Mouse (Mus musculus) central nervous system, embryonic 18 days (tissue): ENCODE results near the gene 1810009J06Rik. TPM values are rescaled to one million over a fixed set of nuclear protein-coding genes. Genes with fewer than 3 reads are reported as not detected.

Experiments
- polyA plus RNA-seq: library from polyadenylated mRNA; depleted of rRNA; stranded (reverse); fragments of >200 nt; gene quantifications from 2 replicates; pipeline ENCODE4 v1.2.3, GENCODE M21; 2012; rRNA removed

1810009J06Rik gene
- not detected in 2 replicates for polyA plus RNA-seq

DNA sequence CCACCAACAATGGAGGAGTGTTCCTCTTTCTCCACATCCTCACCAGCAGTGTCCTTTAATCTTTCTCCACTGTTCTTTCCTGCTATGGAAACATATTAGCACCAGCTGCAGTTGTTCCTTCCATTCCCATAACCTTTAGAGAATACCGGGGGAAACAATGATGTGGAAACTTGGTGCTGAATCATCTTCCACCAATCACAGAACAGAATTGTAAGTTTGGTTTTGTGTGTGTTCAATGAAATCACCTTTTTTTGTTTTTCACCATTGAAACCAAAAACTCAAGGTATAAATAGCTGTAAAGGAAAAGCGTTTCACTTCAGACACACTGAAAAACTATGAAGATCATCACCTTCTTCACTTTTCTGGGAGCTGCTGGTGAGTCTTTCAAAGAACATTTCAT lies at the start of gene 1810009J06Rik:
Gene 1810009J06Rik (plus strand): TSS at position 301 of the 400 bp plus-strand sequence.

DNA sequence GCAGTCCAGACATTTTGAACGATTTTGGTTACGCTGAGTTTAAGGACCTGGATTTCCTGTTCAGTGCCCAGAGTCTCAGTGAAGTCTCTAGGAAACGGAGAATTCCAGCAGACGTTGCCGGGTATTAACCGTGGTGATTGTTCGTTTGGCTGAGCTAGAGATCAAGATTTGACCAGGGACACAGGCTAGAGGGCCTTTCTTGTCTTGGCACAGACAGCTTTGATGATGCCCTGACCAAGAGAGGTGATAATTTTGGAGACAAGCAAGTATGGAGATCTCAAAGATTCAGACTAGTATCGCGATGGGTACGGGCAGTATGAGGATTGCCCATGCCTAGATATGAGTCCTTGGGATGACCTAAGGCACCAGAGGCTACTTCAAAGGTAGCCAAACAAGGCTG lies 24.1 kb upstream of the 1810009J06Rik start, which contains the start of gene 1700074P13Rik:
Gene 1700074P13Rik (minus strand): TSS at position 101 of the 400 bp plus-strand sequence.

DNA sequence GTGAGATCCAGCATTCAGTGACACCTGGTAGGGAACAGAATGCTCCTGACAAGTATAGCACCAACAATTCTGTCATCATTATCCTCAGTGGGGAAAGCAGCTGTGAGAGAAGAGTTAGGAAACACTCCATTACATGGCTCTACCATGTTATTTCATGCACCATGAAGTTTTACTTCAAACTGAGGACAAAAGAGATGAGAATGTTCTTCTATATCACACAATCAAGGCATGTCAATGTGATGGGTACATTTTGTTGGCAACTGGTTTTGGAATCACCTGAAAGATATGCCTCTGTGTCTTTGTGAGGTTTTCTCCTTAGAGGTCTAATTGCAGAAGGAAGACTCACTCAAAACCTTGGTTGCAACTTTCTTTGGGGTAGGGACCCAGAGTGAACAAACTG lies 12.8 kb upstream of the 1810009J06Rik start, which contains the start of gene Gm4744:
Gene Gm4744 (minus strand): TSS at position 101 of the 400 bp plus-strand sequence.

DNA sequence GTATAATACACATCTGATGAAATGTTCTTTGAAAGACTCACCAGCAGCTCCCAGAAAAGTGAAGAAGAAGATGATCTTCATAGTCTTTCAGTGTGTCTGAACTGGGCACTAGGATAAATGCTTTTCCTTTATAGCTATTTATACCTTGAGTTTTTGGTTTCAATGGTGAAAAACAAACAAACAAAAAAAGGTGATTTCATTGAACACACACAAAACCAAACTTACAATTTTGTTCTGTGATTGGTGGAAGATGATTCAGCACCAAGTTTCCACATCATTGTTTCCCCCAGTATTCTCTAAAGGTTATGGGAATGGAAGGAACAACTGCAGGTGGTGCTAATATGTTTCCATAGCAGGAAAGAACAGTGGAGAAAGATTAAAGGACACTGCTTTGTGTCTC lies 34.8 kb downstream of the 1810009J06Rik start, which contains the start of gene Gm2663:
Gene Gm2663 (minus strand): TSS at position 101 of the 400 bp plus-strand sequence.

Other genes with a start within 250 kb of the 1810009J06Rik start
- not detected in 2 replicates for gene Moxd2, start 77.3 kb upstream of the 1810009J06Rik start, polyA plus RNA-seq
- not detected in 2 replicates for gene Prss58, start 64.4 kb upstream of the 1810009J06Rik start, polyA plus RNA-seq
- gene 1700074P13Rik, start 24.2 kb upstream of the 1810009J06Rik start, polyA plus RNA-seq: not detected in 2 replicates
- gene Gm4744, start 12.9 kb upstream of the 1810009J06Rik start, polyA plus RNA-seq: not detected in 2 replicates
- gene Gm2663, start 34.7 kb downstream of the 1810009J06Rik start, polyA plus RNA-seq: not detected in 2 replicates
- gene 2210010C04Rik, start 70.8 kb downstream of the 1810009J06Rik start, polyA plus RNA-seq: not detected in 2 replicates